Mouse (Mus musculus) cerebellum, postnatal 10 days (tissue): ENCODE measurements at regions not wholly inside any gene's neighbourhood (a gene's known extent, or its start where the extent isn't known, plus 50 kb on each side); places are given as distances from the start of the nearest gene placed in this dataset.
A peak's percentile ranks its signal among the peaks of the same experiment; 100 is the strongest.
"Not testable (repeated sequence)": the region's sequence is repeated elsewhere in the genome, so short reads cannot be mapped to it uniquely, and the experiment has no call there.

Experiments
- DNase-seq, 2 experiments: peaks; one replicate each; pipeline ENCODE4 v3.0.0; 2021; ENCODE audit warnings: mixed read lengths in 2 of 2

DNA sequence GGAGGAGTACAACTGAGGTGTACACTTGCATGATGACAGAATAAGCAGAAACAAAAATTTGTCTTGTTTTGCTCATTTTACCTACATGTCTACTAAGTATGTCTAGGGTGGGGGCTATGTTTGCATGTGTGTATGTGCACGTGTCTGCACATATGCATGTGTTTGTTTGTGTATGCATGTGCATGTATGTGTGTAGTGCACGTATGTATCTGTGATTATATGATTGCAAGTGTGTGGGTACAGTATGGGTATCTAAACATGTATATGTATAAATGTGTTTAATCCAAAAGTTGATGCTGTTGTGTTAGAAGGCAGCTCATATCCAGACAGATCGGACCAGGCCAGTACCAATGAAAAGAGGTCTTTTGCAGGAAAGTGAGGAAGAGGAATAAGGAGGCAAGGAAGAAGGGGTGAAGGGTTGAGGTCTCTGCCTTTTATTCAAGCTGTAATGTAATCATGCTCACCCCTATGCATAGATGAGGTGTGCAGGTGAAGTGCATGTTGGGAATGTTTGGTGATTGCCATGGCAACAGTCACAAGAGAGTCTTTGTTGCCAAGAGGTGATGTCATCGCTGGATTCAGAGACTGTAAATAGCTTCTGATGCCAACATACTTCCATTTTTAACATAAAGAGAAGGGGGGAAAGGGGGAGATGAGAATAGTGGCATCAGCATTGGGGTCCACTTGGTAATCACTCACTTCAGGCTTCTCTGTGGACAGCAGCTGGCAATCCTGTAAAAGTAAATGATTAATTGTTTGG lies 1447.7 kb downstream of the Zfp704 start:
- DNase-seq = peak; percentile 54 to 56

DNA sequence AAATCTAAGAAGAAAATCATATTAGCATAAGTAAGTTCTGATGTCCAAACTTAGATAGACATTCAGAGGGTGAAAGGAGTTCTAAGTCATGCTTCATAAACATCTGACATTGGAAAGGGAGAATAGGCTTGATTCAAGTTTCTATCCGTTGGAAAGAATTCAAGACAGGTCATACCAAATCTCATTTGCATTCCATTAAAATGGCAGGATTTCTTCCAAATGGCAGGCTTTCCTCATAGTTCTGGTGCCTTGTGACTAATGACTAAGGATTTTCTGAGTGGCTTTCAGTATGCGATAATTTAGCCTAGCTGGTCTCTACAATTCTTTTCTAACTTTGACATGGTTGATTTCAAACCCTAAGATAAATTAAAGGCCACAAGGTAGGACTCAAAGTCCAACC lies 1466.9 kb downstream of the Zfp704 start:
- DNase-seq = peak in 1 of 2 experiments; percentile 20

DNA sequence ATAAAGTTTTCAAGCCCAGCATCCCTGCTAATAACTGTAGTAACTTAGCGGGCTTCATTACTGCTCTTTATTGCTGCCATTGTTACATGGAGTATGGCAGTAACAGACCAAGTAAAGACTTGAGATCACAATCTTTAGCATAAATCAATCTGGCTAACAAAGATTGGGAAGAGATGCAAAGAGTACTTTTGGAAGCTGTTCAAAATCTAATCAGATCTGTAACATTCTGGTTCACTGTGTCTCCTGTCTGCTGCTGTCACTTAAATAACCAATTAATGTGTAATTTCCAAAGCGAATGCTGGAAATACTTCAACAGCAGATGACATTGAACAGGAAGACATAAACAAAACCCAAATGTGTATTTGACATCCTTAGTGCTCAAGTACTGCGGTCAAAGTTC lies 1467.7 kb downstream of the Zfp704 start:
- no peak for DNase-seq

DNA sequence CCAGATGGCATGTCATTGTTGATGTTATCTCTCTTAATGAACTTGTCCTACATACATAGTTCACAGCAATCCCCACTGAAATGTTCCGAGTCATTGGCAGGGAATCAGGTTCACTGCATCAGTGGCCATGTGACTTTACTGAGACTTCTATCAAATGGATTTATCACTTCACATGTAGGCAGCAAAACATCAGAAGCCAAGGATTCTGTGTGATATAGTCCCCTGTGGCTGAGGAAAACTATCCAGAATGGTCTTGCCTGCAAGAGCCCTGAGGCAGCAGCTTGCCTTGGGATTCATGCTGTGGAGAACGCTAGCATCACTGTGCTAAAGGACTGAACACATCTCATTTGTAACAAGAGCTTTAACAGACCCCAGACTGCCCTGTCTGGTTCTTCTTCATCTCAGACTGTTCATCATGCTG lies 1468.2 kb downstream of the Zfp704 start:
- peak; percentile 56 to 66 for DNase-seq

DNA sequence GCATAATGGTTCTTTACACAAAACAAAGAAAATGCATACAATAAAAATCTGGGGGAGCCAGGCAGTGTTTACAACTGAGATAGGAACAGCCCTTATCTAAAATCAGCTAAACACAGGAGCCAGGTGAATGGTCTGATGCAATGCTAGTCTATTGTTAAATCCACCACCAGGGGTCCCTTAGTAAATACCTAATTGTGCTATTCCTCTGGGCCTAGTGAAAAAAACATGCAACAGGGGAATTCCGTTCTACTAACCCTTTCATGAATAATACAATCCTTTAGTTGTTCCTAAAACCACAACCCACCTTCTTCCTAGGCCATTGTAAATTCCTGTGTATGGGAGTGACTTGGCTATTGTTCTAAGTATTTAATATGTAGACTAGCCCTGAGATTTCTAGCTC lies 1486.2 kb downstream of the Zfp704 start:
- not testable (repeated sequence) for DNase-seq

DNA sequence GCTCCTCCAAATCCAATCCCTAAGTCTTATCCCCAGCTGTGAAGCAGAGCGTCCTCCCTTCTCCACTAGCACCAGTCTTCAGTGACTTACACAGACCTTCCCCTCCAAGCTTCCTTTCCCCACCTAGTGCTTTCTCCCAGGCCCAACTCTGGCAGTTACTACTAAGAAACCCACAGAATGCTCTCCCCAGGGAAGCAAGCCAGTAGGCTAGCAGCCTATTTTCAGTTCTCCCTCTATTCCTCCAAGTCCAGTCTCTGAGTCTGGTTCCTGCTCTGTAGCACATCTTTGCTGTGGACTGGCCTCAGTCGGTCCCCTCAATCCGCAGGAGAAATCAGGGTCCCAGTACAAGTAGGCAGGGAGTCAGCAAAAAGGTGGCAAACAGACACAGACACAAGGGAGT lies 1486.7 kb downstream of the Zfp704 start:
- DNase-seq = no peak

DNA sequence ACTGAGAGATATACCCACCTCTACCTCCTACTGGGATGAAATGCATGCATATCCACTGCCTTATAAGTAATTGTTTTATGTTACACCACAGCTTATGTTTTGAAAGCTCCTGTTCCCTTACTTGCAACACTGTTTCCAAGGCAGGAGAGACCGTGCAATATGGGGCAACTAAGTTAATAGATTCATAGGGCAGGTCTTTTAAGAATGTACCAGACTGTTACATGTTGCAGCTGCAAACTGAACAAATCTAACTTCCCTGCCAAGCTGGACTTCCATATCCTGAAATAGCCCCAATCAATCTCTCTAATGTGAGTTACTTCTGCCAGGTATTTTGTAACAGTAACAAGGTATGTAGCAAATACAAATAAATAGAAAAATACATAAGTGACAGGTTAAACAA lies 1478.0 kb upstream of the 1700008P02Rik start:
- no peak for DNase-seq

DNA sequence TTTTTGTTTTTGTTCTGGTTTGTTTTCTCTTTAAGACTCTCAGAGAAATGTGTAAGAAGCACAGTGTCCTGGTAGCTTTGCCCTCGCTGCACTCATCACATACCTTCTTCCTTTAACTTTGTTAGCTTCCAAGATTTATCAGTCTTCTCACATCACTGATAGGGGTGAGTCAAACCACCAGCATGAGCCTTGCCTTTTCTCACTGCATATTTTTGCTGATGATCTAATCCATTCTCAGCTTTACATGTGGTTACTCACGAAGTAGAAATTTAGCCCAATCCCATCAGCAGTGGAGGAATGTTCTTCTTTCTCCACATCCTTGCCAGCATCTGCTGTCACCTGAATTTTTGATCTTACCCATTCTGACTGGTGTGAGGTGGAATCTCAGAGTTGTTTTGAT lies 1464.5 kb upstream of the 1700008P02Rik start:
- DNase-seq = no peak

DNA sequence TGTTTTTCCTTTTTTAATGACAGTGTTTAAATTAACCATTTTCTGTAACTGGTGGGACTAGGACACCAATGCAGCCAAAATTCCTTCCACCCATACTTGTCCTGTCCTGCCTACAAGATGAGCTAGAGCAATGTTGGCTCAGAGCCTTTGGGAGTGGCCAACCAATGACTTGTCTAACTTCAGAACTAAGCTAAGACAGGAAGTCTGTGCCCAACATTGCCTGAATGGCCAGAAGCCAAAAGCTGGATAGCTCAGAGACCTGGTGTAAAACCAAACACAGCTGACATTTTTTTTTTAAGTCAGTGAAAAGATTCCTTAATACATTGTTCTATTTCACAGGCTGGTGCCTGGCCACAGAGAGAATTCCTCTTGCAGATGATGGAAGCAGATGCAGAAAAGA lies 1433.5 kb upstream of the 1700008P02Rik start:
- DNase-seq = peak; percentile 2 to 5

DNA sequence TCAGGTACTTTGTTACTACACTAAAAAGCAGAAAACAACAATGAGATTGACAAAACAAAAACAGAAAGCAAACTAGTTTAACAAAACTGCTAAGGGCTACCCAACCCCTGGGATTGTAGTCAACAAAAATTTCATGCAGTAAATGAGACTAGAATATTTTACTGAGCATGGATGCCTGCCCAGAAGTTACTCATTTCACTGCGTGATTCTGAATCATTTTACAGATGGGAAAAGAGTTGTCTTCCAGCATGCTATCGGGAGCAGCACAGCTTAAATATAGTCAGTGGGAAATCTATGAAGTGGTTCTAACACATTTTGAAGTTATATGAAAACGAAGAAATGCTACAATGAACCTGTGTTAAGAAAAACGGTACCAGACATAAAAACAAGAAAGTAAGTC lies 1430.9 kb upstream of the 1700008P02Rik start:
- no peak for DNase-seq

DNA sequence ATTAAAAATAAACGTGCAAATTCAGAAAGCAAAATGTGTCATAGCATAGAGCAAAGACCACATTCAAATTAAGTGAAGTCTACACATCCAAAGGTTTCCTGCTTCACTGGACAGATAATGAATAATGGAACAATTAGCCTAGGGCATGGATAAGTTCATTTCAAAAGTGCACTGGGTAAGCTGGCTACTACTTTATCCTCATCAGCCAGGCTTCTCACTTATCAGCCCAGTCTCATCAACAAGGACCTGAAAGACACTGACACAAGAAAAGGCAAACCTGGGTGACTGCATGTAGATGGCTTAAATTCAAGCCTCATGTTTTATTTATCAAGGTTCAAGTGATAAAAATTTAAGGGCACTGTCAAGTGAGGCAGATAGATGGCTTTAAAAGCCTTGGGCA lies 1429.5 kb upstream of the 1700008P02Rik start:
- DNase-seq = no peak

DNA sequence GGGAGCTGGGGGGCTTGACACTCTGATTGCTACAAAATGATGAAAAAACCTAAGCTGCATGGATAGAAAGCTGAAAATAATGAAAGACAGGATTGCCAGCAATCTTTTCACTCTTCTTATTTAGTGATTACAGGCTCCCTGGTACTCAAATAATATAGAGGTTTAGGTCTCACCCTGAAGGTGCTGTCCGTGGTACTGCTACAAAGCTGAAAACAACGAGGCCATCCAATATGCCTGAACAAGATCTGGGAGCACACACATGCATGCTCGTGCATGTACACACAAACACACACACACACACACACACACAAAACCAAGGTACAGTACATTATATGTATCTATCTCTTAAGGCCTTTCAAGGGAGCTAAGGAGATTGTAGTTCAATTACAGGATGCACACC lies 1426.1 kb upstream of the 1700008P02Rik start:
- DNase-seq = no peak

DNA sequence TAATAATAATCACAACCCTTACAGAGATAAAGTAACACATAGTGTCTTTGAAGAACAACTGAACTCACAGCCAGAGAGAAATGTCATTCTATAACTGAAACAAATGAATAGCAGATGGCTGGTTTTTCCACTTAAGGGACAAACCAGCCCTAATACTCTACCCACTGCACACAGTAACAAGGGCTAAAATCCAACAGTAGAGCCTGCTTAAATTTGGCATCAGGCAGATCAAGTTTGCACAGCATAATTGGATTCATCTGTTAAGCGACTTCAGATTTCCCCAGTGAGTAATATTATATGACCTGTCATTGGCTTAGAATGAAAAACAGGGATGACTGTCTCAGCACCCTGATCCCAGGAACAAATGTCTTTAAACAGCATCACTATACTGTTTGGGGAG lies 1416.5 kb upstream of the 1700008P02Rik start:
- no peak for DNase-seq

DNA sequence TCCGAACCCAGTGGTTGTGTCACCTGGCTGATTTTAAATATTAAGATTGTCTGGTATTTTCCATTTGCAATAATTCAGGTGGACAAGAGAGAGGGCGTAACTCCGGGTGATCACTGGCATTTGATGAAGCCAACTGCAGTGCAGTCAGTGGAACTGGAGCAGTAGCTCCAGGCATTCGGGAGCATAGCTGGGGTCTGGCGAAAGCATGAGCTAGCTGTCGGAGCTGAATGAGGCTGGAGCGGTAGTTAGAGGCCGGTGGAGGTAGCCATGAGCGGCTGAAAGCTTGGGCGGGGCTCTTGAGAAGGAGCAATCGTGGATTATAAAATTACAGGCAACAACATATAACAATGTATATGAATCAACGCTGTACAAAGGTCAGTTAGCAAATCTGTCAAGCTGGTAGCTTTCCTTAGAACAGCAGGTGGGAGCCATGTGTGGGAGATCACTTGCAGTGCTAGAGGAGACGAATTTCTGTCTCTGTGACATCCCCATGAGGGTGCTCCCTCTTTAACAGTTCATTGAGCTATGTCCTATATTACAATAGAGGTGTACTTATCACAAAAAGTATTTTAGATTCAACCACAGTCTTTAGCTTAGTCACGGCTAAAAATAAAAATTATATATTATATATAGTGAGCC lies 1415.0 kb upstream of the 1700008P02Rik start:
- DNase-seq = peak; percentile 16 to 42

DNA sequence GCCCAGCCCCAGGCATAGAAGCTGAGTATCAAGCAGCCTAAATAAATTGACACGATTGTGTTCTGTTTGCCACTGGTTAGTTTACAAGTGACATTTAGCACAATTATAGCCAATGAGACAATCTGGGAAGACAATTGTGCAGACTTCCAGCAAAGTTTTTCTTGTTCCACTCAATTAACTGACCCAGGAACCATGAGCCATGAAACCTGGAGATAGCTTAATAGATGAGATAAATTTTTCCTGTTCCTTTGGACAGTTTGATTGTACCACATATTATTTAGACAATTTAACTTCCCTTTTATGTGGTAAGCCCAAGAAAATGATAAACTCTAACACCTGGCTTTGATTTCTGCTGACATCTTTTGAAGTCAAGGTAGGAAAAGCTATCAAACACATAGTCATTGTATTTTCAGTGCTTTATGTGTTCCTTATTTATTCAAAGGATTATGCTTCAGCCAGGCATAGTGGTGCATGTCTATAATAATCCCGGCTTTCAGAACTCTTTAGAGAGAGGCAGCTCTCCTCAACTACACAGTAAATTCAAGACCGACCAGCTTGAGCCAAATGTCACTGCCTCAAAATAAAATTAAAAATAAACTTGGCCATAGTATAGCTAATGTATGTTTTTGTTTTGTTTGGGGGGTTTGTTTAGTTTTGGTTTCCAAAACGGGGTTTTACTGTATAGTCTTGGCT lies 1406.2 kb upstream of the 1700008P02Rik start:
- no peak for DNase-seq

DNA sequence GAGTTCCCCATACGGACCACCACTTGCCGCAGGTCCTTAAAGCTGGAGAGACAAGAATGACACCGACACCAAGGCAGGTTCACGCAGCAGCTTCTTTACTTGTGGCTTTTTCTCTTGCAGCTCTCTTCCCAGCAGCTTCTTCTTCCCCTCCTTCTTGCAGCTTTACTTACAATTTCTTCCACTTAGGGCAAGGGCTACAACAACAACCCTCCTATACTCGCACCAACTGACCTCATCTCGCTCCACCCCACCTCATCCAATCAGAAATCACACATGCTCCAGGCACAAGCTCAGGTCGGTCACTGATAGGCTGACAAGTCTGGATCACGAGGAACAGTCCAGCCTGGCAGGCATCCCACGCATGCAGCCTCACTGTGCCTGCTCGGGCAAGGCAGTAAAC lies 1402.4 kb upstream of the 1700008P02Rik start:
- DNase-seq = peak; percentile 15 to 29

DNA sequence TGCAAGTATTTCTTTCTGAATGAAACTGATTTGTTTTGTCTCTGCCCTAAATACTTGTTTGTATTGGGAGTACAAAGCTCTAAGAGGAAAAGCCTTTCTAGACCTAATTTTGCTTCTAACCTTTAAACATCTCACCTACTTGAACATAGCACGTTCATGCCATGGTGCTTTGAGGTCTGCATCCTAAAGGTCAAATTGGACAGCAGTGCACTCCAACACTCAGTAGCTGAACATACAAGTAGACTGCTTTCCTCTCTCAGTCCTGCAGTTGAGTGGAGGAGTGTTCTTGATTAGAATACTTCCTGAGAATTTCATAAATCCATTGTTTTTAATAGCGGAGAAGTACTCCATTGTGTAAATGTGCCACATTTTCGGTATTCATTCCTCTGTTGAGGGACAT lies 1397.2 kb upstream of the 1700008P02Rik start:
- no peak for DNase-seq

DNA sequence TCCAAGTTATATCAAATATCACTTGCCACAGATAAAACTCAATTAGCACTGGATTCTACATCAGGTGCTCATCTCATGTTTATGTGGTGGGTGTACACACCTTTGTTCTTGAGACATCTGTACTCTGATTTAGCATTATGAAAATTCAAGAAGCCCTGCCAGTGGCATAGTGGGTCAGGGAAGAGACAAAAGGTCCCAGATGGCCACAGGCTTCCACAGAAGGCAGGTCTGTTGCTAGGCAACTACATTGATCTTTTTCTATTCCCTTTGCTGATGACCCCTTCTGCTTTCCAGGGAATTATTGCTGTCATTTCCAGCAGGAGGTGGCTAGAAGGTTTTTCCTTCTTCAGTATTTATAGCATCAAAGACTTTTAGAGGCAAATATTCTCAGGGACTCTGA lies 1396.7 kb upstream of the 1700008P02Rik start:
- DNase-seq = peak; percentile 20 to 21

DNA sequence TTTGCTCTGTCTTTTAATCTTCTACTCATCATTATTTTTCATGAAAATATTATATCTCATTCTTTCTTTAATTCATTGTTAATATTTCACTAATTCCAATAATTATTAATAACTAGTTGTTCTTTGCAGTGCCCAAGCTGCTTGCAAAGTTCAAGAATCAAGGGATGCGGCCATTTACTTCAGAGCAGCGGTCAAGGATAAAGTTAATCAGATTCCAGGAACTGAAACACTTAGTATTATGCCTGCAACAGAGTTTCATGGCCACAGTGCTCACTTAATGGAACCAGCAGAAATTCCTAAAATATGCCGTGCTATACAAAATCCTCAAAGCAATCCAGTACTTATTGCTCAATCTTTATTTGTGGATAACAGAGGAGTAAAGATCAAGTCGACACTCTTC lies 1389.7 kb upstream of the 1700008P02Rik start:
- DNase-seq = no peak

DNA sequence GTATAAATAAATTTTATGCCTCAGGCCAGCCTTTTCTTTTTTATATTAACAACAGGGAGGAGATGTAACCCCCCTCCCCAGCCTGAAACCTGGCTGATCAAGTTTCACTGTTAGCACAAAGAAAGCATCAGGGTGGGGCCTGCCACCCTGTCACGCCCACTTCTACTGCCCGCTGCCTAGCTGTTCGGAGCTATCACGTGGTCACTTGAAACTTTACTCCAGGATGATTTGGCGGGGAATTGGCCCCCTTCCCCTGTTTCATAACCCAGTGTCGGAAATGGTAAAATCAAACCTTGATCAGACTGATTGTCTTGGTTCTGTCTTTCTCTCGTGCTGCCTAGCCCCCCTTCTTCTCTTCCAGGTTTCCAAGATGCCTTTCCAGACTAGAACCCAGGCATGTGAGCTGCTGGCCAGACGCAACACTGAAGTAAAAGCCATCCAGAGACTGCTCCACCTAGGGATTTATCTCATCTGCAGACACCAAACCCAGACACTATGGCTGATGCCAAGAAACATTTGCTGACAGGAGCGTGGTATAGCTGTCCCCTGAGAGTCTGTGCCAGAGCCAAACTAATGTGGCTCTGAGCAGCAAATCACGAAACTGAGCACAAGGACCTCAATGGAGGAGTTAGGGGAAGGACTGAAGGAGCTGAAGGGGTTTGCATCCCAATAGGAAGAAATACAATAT lies 1386.6 kb upstream of the 1700008P02Rik start:
- DNase-seq = no peak

DNA sequence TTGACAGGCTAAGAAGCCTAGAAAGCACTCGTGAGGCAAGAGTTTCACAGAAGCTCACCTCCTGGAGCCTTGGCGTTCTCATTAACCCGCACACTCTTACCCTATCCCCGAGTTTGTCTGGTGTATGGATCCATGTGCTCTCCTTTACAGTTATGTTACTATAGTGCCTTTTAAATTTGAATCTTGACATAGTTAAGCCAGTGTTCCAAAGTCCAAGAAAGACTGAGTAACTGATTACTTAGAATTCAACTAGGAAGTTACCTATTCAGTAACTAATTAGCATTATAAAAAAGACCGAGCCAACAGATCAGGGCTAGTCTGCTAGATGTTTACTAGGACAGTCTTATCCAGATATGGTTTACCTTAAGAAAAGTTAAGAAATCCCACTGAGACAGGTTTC lies 1386.0 kb upstream of the 1700008P02Rik start:
- DNase-seq = no peak

DNA sequence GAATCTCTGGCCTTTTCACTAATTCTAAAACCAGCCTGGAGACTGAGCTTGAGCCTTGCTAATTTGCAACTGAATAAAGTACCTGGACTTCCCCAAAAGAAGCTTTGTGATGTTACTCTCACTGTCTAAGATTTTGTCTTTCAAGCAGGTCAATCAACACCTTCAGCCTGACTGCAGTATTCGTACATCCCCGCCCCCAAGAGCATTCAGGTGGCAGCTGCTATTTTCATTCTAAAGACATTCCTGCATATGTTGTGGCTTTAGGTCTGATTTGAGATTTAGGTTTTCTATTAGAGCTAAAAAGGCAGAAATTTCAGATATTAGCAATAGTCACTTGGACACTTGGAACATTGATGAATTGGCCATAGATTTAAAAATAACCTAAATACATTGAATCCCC lies 1385.4 kb upstream of the 1700008P02Rik start:
- not testable (repeated sequence) for DNase-seq

DNA sequence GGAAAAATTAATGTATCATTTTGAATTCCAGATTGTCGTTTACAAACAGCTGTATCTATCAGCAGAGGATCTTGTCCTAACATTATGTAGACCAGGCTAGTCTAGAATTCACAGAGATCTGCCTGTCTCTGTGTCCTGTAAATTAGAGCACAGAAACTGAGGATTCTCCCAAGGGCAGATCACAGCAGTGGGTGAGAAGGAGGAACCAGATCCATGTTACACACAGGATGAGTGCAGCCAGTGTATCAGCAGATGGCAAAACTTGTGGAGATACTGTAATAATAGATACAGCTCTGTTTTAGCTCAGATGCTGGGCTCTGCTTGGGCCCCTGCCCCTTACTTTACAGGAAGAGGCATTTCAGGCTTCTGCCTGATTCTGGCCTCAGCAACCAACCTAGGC lies 1384.0 kb upstream of the 1700008P02Rik start:
- DNase-seq = no peak
